Mouse (Mus musculus) cerebellum, adult 2 months (tissue): ENCODE data around the gene Rin3.

Experiments
- CTCF ChIP-seq: fragments of 200-500 bp; IDR thresholded peaks from 2 replicates; pipeline ENCODE4 v1.5.1; 2011; ENCODE audit warnings: low read depth, mild to moderate bottlenecking, control low read depth, low read length, moderate library complexity, borderline replicate concordance; ENCODE audit not compliant: insufficient read depth
- POLR2A ChIP-seq: fragments of 200-500 bp; IDR thresholded peaks from 2 replicates; pipeline ENCODE4 v1.6.1; 2011; ENCODE audit warnings: low read length, control low read depth, borderline replicate concordance; ENCODE audit not compliant: insufficient read depth

DNA sequence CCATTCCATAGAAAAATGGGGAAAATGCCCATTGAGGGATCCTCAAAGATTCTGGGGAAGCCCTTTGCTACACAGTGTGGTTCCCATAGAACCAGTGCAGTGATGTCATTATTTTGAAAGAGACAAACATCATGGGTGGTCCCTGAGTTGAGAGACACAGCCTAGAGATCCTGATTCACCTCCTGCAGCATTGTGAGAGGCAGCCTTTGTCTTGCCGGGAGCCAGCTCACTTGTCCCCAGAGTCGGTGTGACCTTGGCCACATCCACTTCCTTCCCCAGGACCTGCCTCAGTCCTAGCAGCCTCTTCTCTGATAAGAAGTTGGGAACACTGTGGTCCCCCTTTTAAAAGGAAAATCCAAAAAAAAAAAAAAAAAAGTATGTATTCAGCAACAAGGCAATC lies 36.3 kb downstream of the Rin3 start:
- TF ChIP-seq POLR2A (no peak), CTCF (no peak)
